Mouse (Mus musculus) olfactory bulb, adult 2 months (tissue): Measurements from ENCODE around the gene Fat3.

ENCODE experiments used
- CTCF ChIP-seq: fragments of 200-500 bp; IDR thresholded peaks from 2 replicates; pipeline ENCODE4 v1.5.1; 2012; ENCODE audit warnings: low read depth, mild to moderate bottlenecking, low read length, moderate library complexity; ENCODE audit not compliant: insufficient read depth
- POLR2A ChIP-seq: fragments of 200-500 bp; IDR thresholded peaks from 2 replicates; pipeline ENCODE4 v1.6.1; 2012; ENCODE audit warnings: mild to moderate bottlenecking, low read depth, low read length, moderate library complexity; ENCODE audit not compliant: insufficient read depth

DNA sequence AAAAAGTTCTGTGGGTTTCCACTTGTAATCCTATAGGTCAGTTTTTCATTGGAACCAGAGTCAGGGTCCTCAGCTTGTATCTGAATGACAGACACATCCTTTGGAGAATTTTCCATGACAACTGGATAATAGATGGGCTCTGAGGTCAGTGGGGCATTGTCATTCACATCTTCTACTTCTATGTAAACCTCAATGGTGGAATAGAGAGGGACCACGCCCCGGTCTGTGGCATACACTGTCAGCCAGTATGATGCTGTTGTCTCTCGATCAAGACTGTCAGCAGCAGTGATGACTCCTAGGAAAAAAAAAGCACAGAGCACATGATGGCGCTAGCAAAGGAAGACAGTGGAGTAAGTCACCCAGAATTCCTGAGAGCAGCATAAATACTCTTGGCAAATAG, 254.3 kb downstream of the Fat3 start:
- TF ChIP-seq CTCF: no peak
- TF ChIP-seq POLR2A: no peak
